Mouse (Mus musculus): Measurements from ENCODE around the gene Cyp2r1.
"Not testable (repeated sequence)": the region's sequence is repeated elsewhere in the genome, so short reads cannot be mapped to it uniquely, and the experiment has no call there.

Cyp2r1 gene

GRCm38 (mm10) chr7:114562531-114563241, at the start of gene Cyp2r1:
Gene Cyp2r1 (minus strand): TSS chr7:114562972.
- DNase-seq (ENCODE audit: low spot score in 2 of 2): peak; percentile 84 to 86

- DNase-seq (ENCODE audit: low spot score in 2 of 2): not testable (repeated sequence)
Measured at GRCm38 (mm10) chr7:114594391-114594790, 31.6 kb upstream of the Cyp2r1 start.

DNA sequence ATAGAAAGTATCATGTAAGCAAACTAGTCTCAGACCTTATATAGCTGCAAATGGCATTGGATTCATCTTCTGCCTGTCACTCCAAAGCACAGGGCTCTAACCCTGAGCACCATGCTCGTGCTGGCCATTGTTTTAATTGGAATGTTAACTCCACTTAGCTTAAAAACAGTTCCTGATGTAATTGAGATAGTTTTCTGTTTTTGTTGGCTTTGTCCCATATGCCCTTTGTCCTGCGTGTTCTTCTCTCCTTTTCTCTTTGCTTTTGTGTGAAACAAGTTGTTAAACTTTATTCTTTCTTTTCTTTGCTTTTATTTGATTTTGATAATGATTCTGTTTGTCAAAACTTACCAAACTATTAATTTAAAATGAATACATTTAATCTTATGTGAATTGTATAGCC, 19.7 kb upstream of the Cyp2r1 start:
- DNase-seq (ENCODE audit: low spot score in 2 of 2): no peak

DNA sequence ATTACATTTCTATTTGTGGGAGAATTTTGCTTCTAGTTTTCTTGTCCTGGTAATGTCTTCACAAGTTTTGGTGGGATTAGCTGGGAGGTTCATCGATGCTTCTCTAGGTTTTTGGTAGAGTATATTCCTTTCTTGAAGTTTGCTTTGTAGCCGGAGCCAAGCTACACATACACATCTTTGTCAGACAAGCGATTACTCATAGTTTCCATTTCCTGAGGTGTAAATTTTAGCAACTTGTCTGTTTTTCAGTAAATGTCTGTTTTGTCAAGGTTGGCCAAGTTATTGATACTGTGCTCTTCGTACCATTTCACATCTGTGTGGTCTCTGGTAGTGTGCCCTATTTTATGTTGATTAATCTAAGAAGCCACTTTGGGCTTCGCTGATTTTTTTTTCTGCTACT, 18.4 kb upstream of the Cyp2r1 start:
- DNase-seq (ENCODE audit: low spot score in 2 of 2): no peak

- DNase-seq (ENCODE audit: low spot score in 2 of 2): peak in 1 of 2 experiments; percentile 51
Measured at GRCm38 (mm10) chr7:114580426-114580825, 17.7 kb upstream of the Cyp2r1 start.

- no peak for DNase-seq (ENCODE audit: low spot score in 2 of 2)
Measured at GRCm38 (mm10) chr7:114577665-114578064, 14.9 kb upstream of the Cyp2r1 start.

- DNase-seq (ENCODE audit: low spot score in 2 of 2): no peak
Measured at GRCm38 (mm10) chr7:114576931-114577330, 14.2 kb upstream of the Cyp2r1 start.

DNA sequence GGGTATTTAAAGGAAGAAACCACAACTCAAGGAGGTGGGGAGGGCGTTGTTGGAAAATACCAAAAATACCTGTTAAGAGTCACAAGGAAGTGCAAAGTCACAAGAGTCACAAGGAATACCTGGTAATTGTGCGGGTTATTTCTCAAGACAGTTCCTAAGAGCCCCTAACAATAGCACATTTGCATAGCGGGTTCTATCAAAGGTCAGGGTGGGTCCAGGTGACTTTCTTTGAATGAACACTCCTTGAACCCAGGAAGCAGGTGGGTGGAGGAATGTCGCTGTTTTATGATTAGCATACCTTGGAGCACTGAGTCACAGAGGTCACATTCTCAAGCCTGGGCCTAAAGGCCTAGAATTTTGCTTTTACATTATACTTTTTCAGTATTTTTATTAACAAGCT, 11.1 kb upstream of the Cyp2r1 start:
- not testable (repeated sequence) for DNase-seq (ENCODE audit: low spot score in 2 of 2)

GRCm38 (mm10) chr7:114536179-114536578, 26.6 kb downstream of the Cyp2r1 start:
- DNase-seq (ENCODE audit: low spot score in 2 of 2): no peak

GRCm38 (mm10) chr7:114526245-114526644, 36.5 kb downstream of the Cyp2r1 start:
- DNase-seq (ENCODE audit: low spot score in 2 of 2): no peak

DNA sequence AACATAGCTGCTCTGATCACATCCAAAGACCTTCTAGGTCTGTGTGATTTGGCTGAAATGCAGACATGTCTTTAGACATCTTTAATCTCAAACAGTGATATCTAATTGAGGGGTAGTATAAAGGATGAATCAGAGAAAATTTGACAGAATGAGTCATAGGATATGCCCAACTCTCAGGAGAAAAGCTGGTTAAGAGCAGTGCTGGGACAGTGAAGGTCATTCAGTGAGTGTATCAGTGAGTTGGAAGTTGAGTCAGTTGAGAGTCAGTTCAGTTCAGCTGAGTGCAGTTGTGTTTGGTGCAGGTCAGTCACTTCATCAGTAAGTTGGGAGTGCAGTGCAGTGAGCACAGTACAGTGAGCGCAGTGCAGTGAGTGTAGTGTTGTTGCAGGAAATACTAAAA, 42.6 kb downstream of the Cyp2r1 start:
- no peak for DNase-seq (ENCODE audit: low spot score in 2 of 2)

DNA sequence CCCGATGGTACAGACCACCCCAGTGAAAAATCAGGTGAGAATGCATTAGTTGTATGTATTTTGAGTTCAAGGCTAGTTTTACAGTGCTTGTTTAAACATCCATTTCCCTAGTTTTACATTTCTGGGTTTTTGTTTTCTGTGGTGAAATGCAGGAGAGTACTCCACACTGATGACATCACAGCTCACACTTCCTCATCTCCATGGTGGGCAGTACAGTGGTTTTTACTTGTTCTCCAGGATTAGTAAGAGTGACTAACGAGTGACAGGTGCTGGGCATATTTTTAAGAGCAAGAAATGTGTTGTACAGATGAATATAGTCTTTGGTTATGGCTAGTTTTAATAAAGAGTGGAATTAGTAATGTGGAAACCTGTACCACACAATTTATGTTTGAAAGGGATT, 53.9 kb downstream of the Cyp2r1 start:
- DNase-seq (ENCODE audit: low spot score in 2 of 2): no peak
